Mouse (Mus musculus): ENCODE measurements around the gene Sema3e.

Sema3e gene

GRCm38 (mm10) chr5:14025205-14026124, at the start of gene Sema3e:
Sema3e (plus strand) TSS chr5:14025276.
- peak; percentile 13 to 15 for DNase-seq (ENCODE audit: low spot score in 2 of 2)

- DNase-seq (ENCODE audit: low spot score in 2 of 2), result no peak
These were observed 47.5 kb upstream of the Sema3e start for GRCm38 (mm10) chr5:13977576-13977975.

- DNase-seq (ENCODE audit: low spot score in 2 of 2), result no peak
These were observed 45.9 kb upstream of the Sema3e start for GRCm38 (mm10) chr5:13979156-13979555.

- no peak for DNase-seq (ENCODE audit: low spot score in 2 of 2)
These were observed 42.5 kb upstream of the Sema3e start for GRCm38 (mm10) chr5:13982417-13983054.

GRCm38 (mm10) chr5:13983608-13984007, 41.5 kb upstream of the Sema3e start:
- no peak for DNase-seq (ENCODE audit: low spot score in 2 of 2)

GRCm38 (mm10) chr5:13985669-13986068, 39.4 kb upstream of the Sema3e start:
- DNase-seq (ENCODE audit: low spot score in 2 of 2), result no peak

GRCm38 (mm10) chr5:13987123-13987522, 38.0 kb upstream of the Sema3e start:
- DNase-seq (ENCODE audit: low spot score in 2 of 2), result no peak

GRCm38 (mm10) chr5:13988023-13988422, 37.1 kb upstream of the Sema3e start:
- no peak for DNase-seq (ENCODE audit: low spot score in 2 of 2)

- DNase-seq (ENCODE audit: low spot score in 2 of 2), result no peak
These were observed 32.2 kb upstream of the Sema3e start for GRCm38 (mm10) chr5:13992734-13993396.

- no peak for DNase-seq (ENCODE audit: low spot score in 2 of 2)
These were observed 3.3 kb downstream of the Sema3e start for GRCm38 (mm10) chr5:14028341-14028740.

- no peak for DNase-seq (ENCODE audit: low spot score in 2 of 2)
These were observed 5.7 kb downstream of the Sema3e start for GRCm38 (mm10) chr5:14030796-14031195.

- no peak for DNase-seq (ENCODE audit: low spot score in 2 of 2)
These were observed 7.0 kb downstream of the Sema3e start for GRCm38 (mm10) chr5:14032056-14032455.

- DNase-seq (ENCODE audit: low spot score in 2 of 2), result no peak
These were observed 8.2 kb downstream of the Sema3e start for GRCm38 (mm10) chr5:14033302-14033701.

GRCm38 (mm10) chr5:14038813-14039496, 13.9 kb downstream of the Sema3e start:
- DNase-seq (ENCODE audit: low spot score in 2 of 2), result no peak

GRCm38 (mm10) chr5:14040208-14040607, 15.1 kb downstream of the Sema3e start:
- no peak for DNase-seq (ENCODE audit: low spot score in 2 of 2)

- DNase-seq (ENCODE audit: low spot score in 2 of 2), result no peak
These were observed 18.0 kb downstream of the Sema3e start for GRCm38 (mm10) chr5:14043116-14043515.

GRCm38 (mm10) chr5:14043983-14044382, 18.9 kb downstream of the Sema3e start:
- no peak for DNase-seq (ENCODE audit: low spot score in 2 of 2)

GRCm38 (mm10) chr5:14048660-14049059, 23.6 kb downstream of the Sema3e start:
- DNase-seq (ENCODE audit: low spot score in 2 of 2), result no peak

- no peak for DNase-seq (ENCODE audit: low spot score in 2 of 2)
These were observed 29.4 kb downstream of the Sema3e start for GRCm38 (mm10) chr5:14054472-14054871.

- DNase-seq (ENCODE audit: low spot score in 2 of 2), result no peak
These were observed 34.9 kb downstream of the Sema3e start for GRCm38 (mm10) chr5:14059895-14060553.

GRCm38 (mm10) chr5:14062918-14063481, 37.9 kb downstream of the Sema3e start:
- no peak for DNase-seq (ENCODE audit: low spot score in 2 of 2)
